Mouse (Mus musculus): Measurements from ENCODE around the gene Stk11.

The Stk11 gene

GRCm38 (mm10) chr10:80094684-80095083 is 20.9 kb upstream of the Stk11 start:
- DNase-seq (ENCODE audit: low read depth, low spot score), result no peak

- no peak for DNase-seq (ENCODE audit: low read depth, low spot score)
These were observed 20.1 kb upstream of the Stk11 start for GRCm38 (mm10) chr10:80095547-80095946.

- DNase-seq (ENCODE audit: low read depth, low spot score), result peak; percentile 53
These were observed 18.3 kb upstream of the Stk11 start for GRCm38 (mm10) chr10:80097275-80097674.

GRCm38 (mm10) chr10:80098630-80099029 is 17.0 kb upstream of the Stk11 start:
- DNase-seq (ENCODE audit: low read depth, low spot score), result no peak

- peak; percentile 61 for DNase-seq (ENCODE audit: low read depth, low spot score)
These were observed 14.6 kb upstream of the Stk11 start for GRCm38 (mm10) chr10:80100982-80101381.

- DNase-seq (ENCODE audit: low read depth, low spot score), result peak; percentile 91
These were observed 13.2 kb upstream of the Stk11 start for GRCm38 (mm10) chr10:80102216-80102915.

- no peak for DNase-seq (ENCODE audit: low read depth, low spot score)
These were observed 12.6 kb upstream of the Stk11 start for GRCm38 (mm10) chr10:80103032-80103431.

- DNase-seq (ENCODE audit: low read depth, low spot score), result no peak
These were observed 11.4 kb upstream of the Stk11 start for GRCm38 (mm10) chr10:80104181-80104580.

- DNase-seq (ENCODE audit: low read depth, low spot score), result no peak
These were observed 10.1 kb upstream of the Stk11 start, which contains the start of gene Sbno2 for GRCm38 (mm10) chr10:80105460-80105859. Gene Sbno2, minus strand, starts transcription at chr10:80105571.

GRCm38 (mm10) chr10:80105926-80106325 is 9.7 kb upstream of the Stk11 start:
- no peak for DNase-seq (ENCODE audit: low read depth, low spot score)

- DNase-seq (ENCODE audit: low read depth, low spot score), result no peak
These were observed 7.9 kb upstream of the Stk11 start for GRCm38 (mm10) chr10:80107678-80108077.

GRCm38 (mm10) chr10:80114341-80115284 is 990 bp upstream of the Stk11 start:
- DNase-seq (ENCODE audit: low read depth, low spot score), result peak; percentile 96

- no peak for DNase-seq (ENCODE audit: low read depth, low spot score)
These were observed 337 bp downstream of the Stk11 start for GRCm38 (mm10) chr10:80115944-80116335.

GRCm38 (mm10) chr10:80116563-80116926 is 942 bp downstream of the Stk11 start:
- no peak for DNase-seq (ENCODE audit: low read depth, low spot score)

GRCm38 (mm10) chr10:80116927-80117691 is 1.5 kb downstream of the Stk11 start:
- no peak for DNase-seq (ENCODE audit: low read depth, low spot score)

- DNase-seq (ENCODE audit: low read depth, low spot score), result no peak
These were observed 2.1 kb downstream of the Stk11 start for GRCm38 (mm10) chr10:80117736-80118135.

- DNase-seq (ENCODE audit: low read depth, low spot score), result no peak
These were observed 2.9 kb downstream of the Stk11 start for GRCm38 (mm10) chr10:80118552-80118951.

- DNase-seq (ENCODE audit: low read depth, low spot score), result no peak
These were observed 4.5 kb downstream of the Stk11 start for GRCm38 (mm10) chr10:80120146-80120545.

GRCm38 (mm10) chr10:80121639-80122038 is 6.0 kb downstream of the Stk11 start:
- DNase-seq (ENCODE audit: low read depth, low spot score), result no peak

GRCm38 (mm10) chr10:80123932-80124562 is 8.4 kb downstream of the Stk11 start:
- DNase-seq (ENCODE audit: low read depth, low spot score), result no peak

GRCm38 (mm10) chr10:80127920-80128319 is 12.3 kb downstream of the Stk11 start:
- DNase-seq (ENCODE audit: low read depth, low spot score), result no peak

Data from ZHBTc4 (cell line).